In the genomic region with DNA sequence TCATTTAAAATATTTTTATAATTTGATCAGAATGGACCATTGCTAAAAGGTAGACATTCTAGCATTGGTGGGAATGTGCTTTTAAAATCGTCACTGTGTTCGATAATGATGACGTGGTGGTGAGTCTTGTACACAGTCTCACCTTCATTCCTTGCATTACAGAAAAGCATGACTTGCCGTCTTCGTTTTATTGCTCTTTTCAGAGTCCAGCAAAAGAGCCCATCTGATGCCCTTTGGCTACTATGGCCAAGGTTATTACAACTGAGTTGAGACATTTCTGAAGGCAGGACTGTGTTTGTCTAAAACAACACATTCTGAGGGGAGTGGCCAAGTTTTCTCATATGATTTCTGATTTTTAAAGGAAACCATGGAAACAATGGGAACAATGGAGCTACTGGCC, we compare ENCODE assay signal across 31 mouse cellular contexts. TPM values are rescaled to one million over a fixed set of nuclear protein-coding genes. Genes with fewer than 3 reads are reported as not detected.
"Had no signal": no experiment of that assay in that cellular context is flagged by ENCODE, and none has a peak within 500 bp of the region (broad histone marks: within the 10 kb centered on the region; RNA-seq: fewer than 3 reads in every experiment).

No protein-coding gene starts in this region.

- H3K4me3 ChIP-seq: embryonic facial prominence, embryonic 10.5 days; embryonic facial prominence, embryonic 12.5 days; embryonic facial prominence, embryonic 13.5 days; embryonic facial prominence, embryonic 15.5 days; erythroblast, embryonic 14.5 days; forebrain, embryonic 10.5 days; forebrain, embryonic 12.5 days; forebrain, embryonic 13.5 days; forebrain, embryonic 15.5 days; gastrocnemius, adult 2 months had no signal

- H3K9ac ChIP-seq: embryonic facial prominence, embryonic 12.5 days; embryonic facial prominence, embryonic 13.5 days; embryonic facial prominence, embryonic 15.5 days; forebrain, embryonic 12.5 days; forebrain, embryonic 13.5 days; forebrain, embryonic 15.5 days; forebrain, postnatal 0 days had no signal

- H3K9me3 ChIP-seq: embryonic facial prominence, embryonic 10.5 days; embryonic facial prominence, embryonic 12.5 days; embryonic facial prominence, embryonic 13.5 days; embryonic facial prominence, embryonic 15.5 days; forebrain, embryonic 10.5 days; forebrain, embryonic 12.5 days; forebrain, embryonic 13.5 days; forebrain, embryonic 15.5 days had no signal

- H3K4me2 ChIP-seq: embryonic facial prominence, embryonic 12.5 days; embryonic facial prominence, embryonic 13.5 days; embryonic facial prominence, embryonic 15.5 days; forebrain, embryonic 12.5 days; forebrain, embryonic 13.5 days; forebrain, embryonic 15.5 days had no signal

- ATAC-seq: forebrain, embryonic 13.5 days; forebrain, embryonic 14.5 days; forebrain, embryonic 15.5 days; forebrain, embryonic 16.5 days; forebrain, postnatal 0 days had no signal

- H3K4me1 ChIP-seq: embryonic facial prominence, embryonic 10.5 days; embryonic facial prominence, embryonic 12.5 days; embryonic facial prominence, embryonic 13.5 days; embryonic facial prominence, embryonic 15.5 days; forebrain, embryonic 12.5 days; forebrain, embryonic 13.5 days; forebrain, embryonic 15.5 days had no signal

- DNase-seq: cerebellum, adult 18-20 months; cerebellum, adult 2 months; cerebellum, adult 8-10 months; cerebellum, adult 9-10 months; cerebellum, adult 9-11 months; cerebellum, postnatal 10 days; cerebellum, postnatal 14 days; cerebellum, postnatal 25 days; cerebellum, postnatal 36 days; embryo, embryonic 11 days; forebrain, postnatal 0 days; gastrocnemius, adult 2 months; gastrocnemius, postnatal 10 days; gastrocnemius, postnatal 14 days; gastrocnemius, postnatal 25 days; gastrocnemius, postnatal 36 days; heart, adult 11 months had no signal

- H3K36me3 ChIP-seq: embryonic facial prominence, embryonic 10.5 days; embryonic facial prominence, embryonic 12.5 days; embryonic facial prominence, embryonic 13.5 days; embryonic facial prominence, embryonic 15.5 days; forebrain, embryonic 10.5 days; forebrain, embryonic 12.5 days; forebrain, embryonic 15.5 days had no signal

- H3K27ac ChIP-seq: embryonic facial prominence, embryonic 10.5 days; embryonic facial prominence, embryonic 12.5 days; embryonic facial prominence, embryonic 13.5 days; embryonic facial prominence, embryonic 15.5 days; forebrain, embryonic 10.5 days; forebrain, embryonic 12.5 days; forebrain, embryonic 13.5 days; forebrain, embryonic 15.5 days; gastrocnemius, adult 2 months had no signal

- H3K27me3 ChIP-seq: embryonic facial prominence, embryonic 12.5 days; embryonic facial prominence, embryonic 13.5 days; embryonic facial prominence, embryonic 15.5 days; forebrain, embryonic 12.5 days; forebrain, embryonic 13.5 days; forebrain, embryonic 15.5 days had no signal

RNA-seq across cellular contexts. Expression of a gene that starts 8.1 kb away (rescaled TPM):
- total RNA-seq: common myeloid progenitor, adult 5-6 weeks; granulocyte monocyte progenitor cell, adult 5-6 weeks had no signal
- polyA plus RNA-seq: erythroblast, embryonic 14.5 days; forebrain, embryonic 10.5 days had no signal

RNA-seq across cellular contexts. Expression of a gene that starts 40.3 kb away (rescaled TPM):
- total RNA-seq: common myeloid progenitor, adult 5-6 weeks; forebrain, postnatal 0 days; gastrocnemius, adult 2 months; gastrocnemius, adult 8-10 months; gastrocnemius, postnatal 10 days; gastrocnemius, postnatal 14 days; gastrocnemius, postnatal 25 days; granulocyte monocyte progenitor cell, adult 5-6 weeks had no signal
- polyA plus RNA-seq: erythroblast, embryonic 14.5 days; forebrain, embryonic 13.5 days; forebrain, embryonic 14.5 days; forebrain, embryonic 15.5 days had no signal
